Mouse (Mus musculus): ENCODE data around the gene Itgad. TPM values are rescaled to one million over a fixed set of nuclear protein-coding genes. Genes with fewer than 3 reads are reported as not detected.

The Itgad gene
- total and polyA plus RNA-seq, 2 experiments from 2014 or later = 0.25 TPM; not detected in 1

DNA sequence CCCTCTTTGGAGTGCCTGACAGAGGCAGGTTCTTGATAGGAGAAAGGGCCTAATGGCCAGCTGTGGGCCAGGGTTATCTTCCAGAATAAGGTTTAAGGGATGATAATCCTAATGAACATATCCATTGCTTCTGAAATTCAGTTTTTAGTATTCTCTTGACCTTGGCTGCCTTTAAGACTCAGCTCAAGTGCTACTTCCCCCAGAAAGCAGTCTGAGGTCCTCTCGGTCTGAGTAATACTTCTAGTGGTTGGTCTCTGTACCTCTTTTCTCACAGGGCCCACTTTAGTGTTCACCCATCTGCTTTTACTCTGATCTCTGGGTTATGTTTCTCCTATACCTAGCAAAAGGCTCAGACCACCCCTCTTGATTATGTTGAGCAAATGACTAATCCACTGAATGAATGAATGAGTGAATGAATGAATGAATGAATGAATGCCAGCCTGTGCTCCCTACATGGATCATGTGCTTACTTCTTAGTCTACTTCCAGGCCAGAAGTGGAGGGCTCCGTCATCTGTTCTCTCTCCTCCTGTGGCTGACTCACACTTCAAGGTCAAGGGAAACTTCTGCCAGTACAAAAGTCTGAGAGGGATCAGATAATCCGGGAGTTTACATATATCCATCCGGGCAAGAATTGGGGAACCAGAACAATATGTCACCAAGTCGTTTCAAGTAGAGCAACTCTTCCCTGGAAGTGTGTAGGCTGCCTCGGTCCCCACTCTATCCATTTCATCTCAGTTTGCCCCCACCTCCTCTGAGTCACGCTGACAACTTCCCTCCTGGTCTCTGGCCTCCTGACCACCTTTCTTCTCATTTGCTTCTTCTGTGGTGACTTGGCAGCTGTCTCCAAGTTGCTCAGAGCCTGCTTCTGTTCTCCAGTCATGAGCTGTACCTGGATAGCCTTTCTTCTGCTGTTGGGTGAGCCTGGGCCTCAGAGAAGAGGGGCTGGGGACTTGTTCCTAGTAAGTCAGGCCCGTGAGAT lies 25.1 kb upstream of the Itgad start, which contains the start of gene Itgax:
TSS of gene Itgax (plus strand) at position 807 of the 980 bp plus-strand sequence.
- 55% methylated on average over 8 of the region's 8 CpGs for WGBS
- peaks cover 11% of the 10 kb centered on the region for H3K4me1 ChIP-seq (ENCODE audit: control insufficient read depth, insufficient read depth)
- no peak for ATAC-seq (ENCODE audit: insufficient read depth, low read depth)

DNA sequence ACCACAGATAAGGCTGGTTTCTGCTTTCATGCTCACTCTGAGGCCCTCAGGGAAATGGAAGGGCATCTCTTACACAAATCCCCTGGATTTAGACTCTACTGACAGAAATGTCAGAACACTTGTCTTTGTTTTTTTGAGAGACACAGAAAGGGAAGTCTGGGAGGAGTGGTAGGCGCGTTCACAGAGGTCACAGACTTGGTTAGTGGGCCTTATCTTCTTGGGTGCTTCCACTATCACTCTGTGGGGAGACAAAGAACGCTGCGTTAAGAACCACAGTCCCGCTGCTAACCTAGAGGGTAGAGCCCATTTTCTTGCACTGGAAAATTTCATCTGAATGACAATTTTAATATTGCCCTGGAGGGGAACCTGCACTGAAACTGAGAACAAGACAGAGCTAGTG lies 22.0 kb upstream of the Itgad start:
- peaks cover 11% of the 10 kb centered on the region for H3K4me1 ChIP-seq (ENCODE audit: control insufficient read depth, insufficient read depth)
- H3K9me3 ChIP-seq (replicated peaks; ENCODE audit: control insufficient read depth, low read length) = no peaks in the 10 kb centered on the region
- no peak overlapping the region for H3K27ac ChIP-seq (ENCODE audit: low read depth)
- H3K9ac ChIP-seq (replicated peaks; ENCODE audit: low read depth, low read length) = no peak overlapping the region
- H3K4me2 ChIP-seq (ENCODE audit: low read depth, low read length) = no peak overlapping the region
- no peak for ATAC-seq (ENCODE audit: insufficient read depth, low read depth)
- TF ChIP-seq EP300 (IDR thresholded peaks at IDR 0.05; ENCODE audit: low read depth) (no peak), CTCF (IDR thresholded peaks at IDR 0.05; ENCODE audit: low read depth) (no peak)
- H3K27me3 ChIP-seq (ENCODE audit: control insufficient read depth, insufficient read depth, low read length) = no peaks in the 10 kb centered on the region; the same call in 1 of the 2 replicates
- no peak overlapping the region for H3K4me3 ChIP-seq (ENCODE audit: low read depth, low read length)
- no peaks in the 10 kb centered on the region for H3K36me3 ChIP-seq (replicated peaks; ENCODE audit: control insufficient read depth, insufficient read depth, low read length)
- 39% methylated on average over 5 of the region's 5 CpGs for WGBS
- no peak for DNase-seq (ENCODE audit: low spot score)

More for the DNA sequence above, 25.1 kb upstream of the Itgad start, which contains the start of gene Itgax:
- Histone ChIP-seq H3K27ac (ENCODE audit: low read depth) (no peak within 1 kb of the TSS), H3K27me3 (ENCODE audit: control insufficient read depth, insufficient read depth, low read length) (no peaks in the 10 kb centered on the region), H3K36me3 (replicated peaks; ENCODE audit: control insufficient read depth, insufficient read depth, low read length) (no peaks in the 10 kb centered on the region), H3K4me2 (ENCODE audit: low read depth, low read length) (no peak within 1 kb of the TSS), H3K9ac (replicated peaks; ENCODE audit: low read depth, low read length) (no peak within 1 kb of the TSS), H3K9me3 (replicated peaks; ENCODE audit: control insufficient read depth, low read length) (no peaks in the 10 kb centered on the region), H3K4me3 (ENCODE audit: low read depth, low read length) (no peak within 1 kb of the TSS)
- DNase-seq (ENCODE audit: low spot score) = no peak
- TF ChIP-seq CTCF (IDR thresholded peaks at IDR 0.05; ENCODE audit: low read depth) = no peak
- no peak for TF ChIP-seq EP300 (IDR thresholded peaks at IDR 0.05; ENCODE audit: low read depth)

DNA sequence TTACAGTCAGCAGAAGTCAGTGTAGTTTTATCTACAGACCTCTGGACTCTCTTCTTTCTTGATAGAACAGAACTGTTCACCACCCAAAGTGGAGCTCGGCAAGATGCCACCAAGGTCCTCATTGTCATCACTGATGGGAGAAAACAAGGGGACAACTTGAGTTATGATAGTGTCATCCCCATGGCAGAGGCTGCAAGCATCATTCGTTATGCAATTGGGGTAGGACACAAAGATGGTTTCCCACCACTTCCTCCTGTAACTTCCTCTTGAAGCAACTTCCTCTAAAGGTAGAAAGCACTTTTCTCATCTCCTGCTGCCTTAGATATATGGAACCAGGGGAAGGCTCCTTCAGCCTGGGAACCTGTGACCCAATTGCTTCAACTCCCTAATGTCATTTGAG lies 20.6 kb upstream of the Itgad start:
- no peak for TF ChIP-seq CTCF (IDR thresholded peaks at IDR 0.05; ENCODE audit: low read depth)
- no peak for TF ChIP-seq EP300 (IDR thresholded peaks at IDR 0.05; ENCODE audit: low read depth)
- Histone ChIP-seq H3K9me3 (replicated peaks; ENCODE audit: control insufficient read depth, low read length) (no peaks in the 10 kb centered on the region), H3K36me3 (replicated peaks; ENCODE audit: control insufficient read depth, insufficient read depth, low read length) (no peaks in the 10 kb centered on the region), H3K4me1 (ENCODE audit: control insufficient read depth, insufficient read depth) (no peaks in the 10 kb centered on the region), H3K27ac (ENCODE audit: low read depth) (no peak overlapping the region), H3K4me3 (ENCODE audit: low read depth, low read length) (no peak overlapping the region), H3K27me3 (ENCODE audit: control insufficient read depth, insufficient read depth, low read length) (no peaks in the 10 kb centered on the region; the same call in 1 of the 2 replicates), H3K4me2 (ENCODE audit: low read depth, low read length) (no peak overlapping the region), H3K9ac (replicated peaks; ENCODE audit: low read depth, low read length) (no peak overlapping the region)
- 74% methylated on average over 2 of the region's 2 CpGs for WGBS
- no peak for DNase-seq (ENCODE audit: low spot score)
- ATAC-seq (ENCODE audit: insufficient read depth, low read depth) = no peak

DNA sequence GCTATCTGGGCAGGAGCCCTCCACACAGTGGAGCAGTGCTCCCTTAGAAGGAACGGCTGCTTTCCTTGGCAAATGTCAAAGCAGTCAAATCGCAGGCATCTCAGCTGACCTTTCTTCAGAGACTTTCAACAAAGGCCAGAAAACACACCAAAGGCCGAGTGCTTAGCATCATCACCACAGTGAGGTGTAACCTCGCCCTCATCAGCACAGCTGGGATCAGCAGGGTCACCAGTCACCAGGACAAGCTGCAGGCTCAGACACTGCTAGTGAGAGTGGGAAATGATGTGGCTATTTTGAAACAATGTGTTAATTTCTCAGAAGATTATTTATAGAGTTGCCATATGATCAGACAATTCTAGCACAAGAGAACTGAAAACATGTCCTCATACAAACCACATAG lies 17.2 kb upstream of the Itgad start:
- ATAC-seq (ENCODE audit: insufficient read depth, low read depth) (no peak), DNase-seq (ENCODE audit: low spot score) (no peak)
- Histone ChIP-seq H3K4me1 (ENCODE audit: control insufficient read depth, insufficient read depth) (no peaks in the 10 kb centered on the region), H3K27me3 (ENCODE audit: control insufficient read depth, insufficient read depth, low read length) (no peaks in the 10 kb centered on the region; the same call in 1 of the 2 replicates), H3K9ac (replicated peaks; ENCODE audit: low read depth, low read length) (no peak overlapping the region), H3K9me3 (replicated peaks; ENCODE audit: control insufficient read depth, low read length) (no peaks in the 10 kb centered on the region), H3K4me2 (ENCODE audit: low read depth, low read length) (no peak overlapping the region), H3K36me3 (replicated peaks; ENCODE audit: control insufficient read depth, insufficient read depth, low read length) (no peaks in the 10 kb centered on the region), H3K4me3 (ENCODE audit: low read depth, low read length) (no peak overlapping the region), H3K27ac (ENCODE audit: low read depth) (no peak overlapping the region)
- WGBS = 36% methylated on average over 4 of the region's 4 CpGs
- no peak for TF ChIP-seq CTCF (IDR thresholded peaks at IDR 0.05; ENCODE audit: low read depth)

DNA sequence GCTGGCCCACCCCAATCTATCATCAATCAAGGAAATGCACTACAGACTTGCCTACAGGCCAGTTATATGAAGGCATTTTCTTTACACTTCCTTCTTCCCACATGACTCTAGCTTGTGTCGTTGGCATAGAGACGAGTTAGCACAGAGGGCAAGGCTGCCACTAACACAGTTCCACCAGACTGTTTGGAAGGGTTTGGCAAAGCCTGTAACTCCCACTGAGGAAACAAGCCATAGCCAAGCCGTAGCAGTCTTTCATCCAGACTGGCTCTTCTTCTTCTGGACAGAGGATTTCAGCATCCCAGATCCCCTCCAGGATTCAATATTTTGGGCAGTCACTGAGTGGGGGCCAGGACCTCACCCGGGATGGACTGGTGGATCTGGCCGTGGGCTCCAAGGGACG lies 14.6 kb upstream of the Itgad start:
- no peak for ATAC-seq (ENCODE audit: insufficient read depth, low read depth)
- Histone ChIP-seq H3K4me3 (ENCODE audit: low read depth, low read length) (no peak overlapping the region), H3K9ac (replicated peaks; ENCODE audit: low read depth, low read length) (no peak overlapping the region), H3K9me3 (replicated peaks; ENCODE audit: control insufficient read depth, low read length) (no peaks in the 10 kb centered on the region), H3K4me2 (ENCODE audit: low read depth, low read length) (no peak overlapping the region), H3K4me1 (ENCODE audit: control insufficient read depth, insufficient read depth) (no peaks in the 10 kb centered on the region), H3K27me3 (ENCODE audit: control insufficient read depth, insufficient read depth, low read length) (no peaks in the 10 kb centered on the region; the same call in 1 of the 2 replicates), H3K27ac (ENCODE audit: low read depth) (no peak overlapping the region), H3K36me3 (replicated peaks; ENCODE audit: control insufficient read depth, insufficient read depth, low read length) (no peaks in the 10 kb centered on the region)
- 89% methylated on average over 6 of the region's 6 CpGs for WGBS
- TF ChIP-seq CTCF (IDR thresholded peaks at IDR 0.05; ENCODE audit: low read depth) (no peak), EP300 (IDR thresholded peaks at IDR 0.05; ENCODE audit: low read depth) (no peak)
- no peak for DNase-seq (ENCODE audit: low spot score)

Measured in heart, postnatal 0 days (tissue).